Mouse (Mus musculus): ENCODE measurements around the gene Pnkp.
"Not testable (repeated sequence)": the region's sequence is repeated elsewhere in the genome, so short reads cannot be mapped to it uniquely, and the experiment has no call there.

Gene Pnkp

DNA sequence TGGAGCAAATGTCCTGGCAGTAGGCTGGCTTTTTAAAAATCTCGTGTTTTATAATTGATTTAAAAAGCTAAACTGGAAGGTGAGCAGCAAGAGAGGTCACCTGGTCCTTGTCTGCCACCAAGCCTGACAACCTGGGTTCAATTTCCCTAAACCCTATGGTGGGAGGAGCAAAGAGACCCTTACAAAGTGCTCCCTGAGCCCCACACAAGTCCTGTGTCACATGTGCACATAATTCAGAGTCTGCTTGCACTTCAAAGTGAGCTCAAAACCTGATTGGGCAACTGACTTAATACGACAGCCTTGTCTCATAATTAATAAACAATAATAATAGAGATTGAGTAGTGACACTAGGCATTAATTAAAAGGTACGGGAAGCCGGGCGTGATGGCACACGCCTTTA is 13.7 kb downstream of the Pnkp start:
- no peak for DNase-seq

DNA sequence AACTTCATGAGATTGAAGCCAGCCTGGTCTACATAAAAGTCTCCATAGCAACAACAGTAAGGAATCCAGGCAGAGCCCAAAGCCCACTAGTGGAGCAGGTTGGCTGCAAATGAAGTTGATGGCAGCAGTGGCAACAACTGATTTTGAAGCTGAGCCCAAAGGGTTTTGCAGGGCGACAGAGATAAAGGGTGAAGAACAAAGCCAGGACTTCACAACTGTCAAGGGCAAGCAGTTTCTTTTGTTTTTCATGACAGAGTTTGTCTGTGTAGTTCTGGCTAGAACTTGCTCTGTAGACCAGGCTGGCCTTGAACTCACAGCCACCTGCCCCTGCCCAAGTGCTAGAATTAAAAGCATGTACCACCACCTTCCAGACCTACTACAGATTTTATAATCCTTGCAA is 14.2 kb downstream of the Pnkp start:
- no peak for DNase-seq

DNA sequence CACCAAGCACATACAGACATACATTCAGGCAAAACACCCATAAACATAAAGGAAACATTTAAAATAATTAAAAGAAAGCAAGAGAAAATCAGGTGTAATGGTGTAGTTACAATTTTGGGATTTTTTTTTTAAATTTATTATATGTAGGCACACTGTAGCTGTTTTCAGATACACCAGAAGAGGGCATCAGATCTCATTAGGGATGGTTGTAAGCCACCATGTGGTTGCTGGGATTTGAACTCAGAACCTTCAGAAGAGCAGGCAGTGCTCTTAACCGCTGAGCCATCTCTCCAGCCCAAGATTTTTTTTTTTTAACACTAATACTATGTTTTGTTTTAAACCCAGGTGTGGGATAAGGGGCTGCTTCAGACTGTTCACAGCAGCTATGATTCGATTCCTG is 14.8 kb downstream of the Pnkp start:
- DNase-seq = not testable (repeated sequence)

- no peak for DNase-seq
Observed at GRCm38 (mm10) chr7:44877833-44878232, 20.9 kb downstream of the Pnkp start.

GRCm38 (mm10) chr7:44883036-44883435 is 26.1 kb downstream of the Pnkp start:
- no peak for DNase-seq

GRCm38 (mm10) chr7:44884637-44885036 is 27.7 kb downstream of the Pnkp start:
- no peak for DNase-seq

DNA sequence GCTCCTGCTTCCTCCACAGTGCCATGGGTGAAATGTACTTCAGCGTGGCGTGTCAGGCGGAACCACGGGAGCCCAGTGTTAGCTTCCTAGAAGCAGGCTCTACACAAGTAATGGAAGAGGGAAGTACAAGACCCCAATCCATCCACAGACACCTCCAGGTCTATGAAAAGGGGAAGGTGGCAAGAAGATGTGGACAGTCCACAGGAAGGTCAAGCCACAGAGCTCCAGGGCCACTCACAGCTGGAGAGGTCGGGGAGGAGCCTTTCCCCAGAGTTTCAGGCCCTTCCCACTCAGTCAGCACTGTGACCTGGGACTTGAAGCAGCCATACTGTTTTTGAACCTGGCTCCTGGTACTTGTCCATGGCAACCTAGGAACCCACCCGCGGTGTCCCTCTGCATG is 30.0 kb downstream of the Pnkp start:
- DNase-seq = no peak

DNA sequence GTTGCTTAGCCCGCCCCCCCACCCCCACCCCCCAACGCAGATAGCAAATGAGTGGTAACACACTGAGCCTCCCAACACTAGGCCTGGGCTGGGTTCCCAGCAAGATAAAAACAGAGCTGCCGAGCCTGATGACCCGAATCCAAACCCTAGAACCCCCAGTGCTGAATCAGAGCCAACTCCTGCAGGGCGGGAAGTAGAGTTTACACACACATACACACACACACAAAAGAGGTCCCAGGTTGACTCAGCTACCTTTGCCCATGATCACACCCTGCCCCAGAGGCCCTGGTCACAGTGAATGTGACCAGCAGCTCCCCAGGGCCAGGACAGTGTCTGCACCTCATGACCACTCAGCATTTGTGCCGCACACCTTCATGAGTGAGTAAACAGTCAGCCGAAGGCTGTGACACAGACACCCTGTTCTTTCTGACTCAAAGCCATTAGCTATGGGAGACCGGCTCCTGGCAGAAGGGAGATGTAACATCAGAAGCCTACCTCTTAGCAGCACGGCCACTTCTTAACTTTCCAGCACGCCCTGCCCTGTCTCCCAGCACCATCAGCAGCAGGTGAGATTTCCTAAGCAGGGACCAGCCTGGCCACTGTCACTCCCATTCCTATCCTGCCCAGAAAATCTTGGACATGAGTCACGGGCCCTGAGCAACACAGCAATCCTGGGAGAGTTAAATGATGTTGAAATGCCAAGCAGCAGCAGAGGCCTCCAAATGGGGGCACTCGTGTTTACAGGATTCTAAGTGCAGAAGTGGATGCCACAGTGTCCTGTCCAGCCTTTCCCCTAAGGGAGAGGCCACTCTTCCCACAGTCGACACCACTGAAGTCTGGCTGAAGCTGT is 31.5 kb downstream of the Pnkp start:
- no peak for DNase-seq

DNA sequence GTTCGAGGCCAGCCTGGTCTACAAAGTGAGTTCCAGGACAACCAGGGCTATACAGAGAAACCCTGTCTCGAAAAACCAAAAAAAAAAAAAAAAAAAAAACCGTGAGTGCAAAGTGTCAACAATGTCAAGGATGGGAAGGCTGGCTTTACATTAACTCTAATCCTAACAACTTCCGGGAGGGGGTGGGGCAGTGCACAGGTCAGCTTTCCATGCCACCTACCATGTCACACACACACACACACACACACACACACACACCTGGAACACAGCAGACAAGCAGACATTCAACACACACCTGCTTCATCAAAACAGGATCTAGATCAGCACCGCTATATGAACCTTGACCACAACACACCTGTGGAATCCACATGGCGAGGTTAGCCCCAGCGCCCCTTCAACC is 33.2 kb downstream of the Pnkp start:
- DNase-seq = no peak

DNA sequence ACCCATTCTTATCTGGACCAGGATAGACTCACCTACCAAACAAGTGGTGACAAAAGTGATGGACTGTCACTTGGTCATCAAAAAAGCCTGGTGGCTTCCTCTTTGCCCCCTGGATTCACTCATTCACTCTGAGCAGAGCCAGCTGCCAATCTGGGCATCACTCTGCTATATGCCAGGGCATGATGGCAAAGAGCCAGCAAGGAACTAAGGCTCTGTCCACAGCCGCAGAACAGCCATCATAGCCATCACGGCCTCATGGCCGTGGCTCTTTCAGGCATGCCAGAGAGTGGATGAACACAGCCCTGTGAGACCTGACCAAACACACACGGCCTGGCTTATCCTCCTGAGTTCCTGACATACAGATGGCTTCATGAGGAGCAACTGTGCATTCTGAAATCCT is 33.8 kb downstream of the Pnkp start:
- no peak for DNase-seq

DNA sequence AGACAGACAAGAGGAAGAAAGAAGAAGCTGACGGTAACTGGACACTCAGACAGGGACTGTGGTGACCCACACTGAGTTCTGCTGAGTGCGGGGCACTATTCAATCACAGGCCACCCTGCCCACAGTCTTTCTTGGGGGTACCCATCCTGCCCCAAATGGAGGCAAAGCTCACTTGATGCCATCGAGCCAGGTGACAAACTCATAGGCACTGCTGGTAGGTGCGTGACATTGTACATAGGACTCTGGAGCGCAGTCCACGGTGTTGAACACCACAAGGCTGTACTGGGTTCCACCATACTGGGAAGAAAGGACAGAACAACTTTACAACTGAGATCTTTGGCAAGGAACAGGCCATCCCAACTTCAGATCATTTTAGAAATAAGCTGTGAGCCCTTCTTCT is 34.7 kb downstream of the Pnkp start:
- no peak for DNase-seq

DNA sequence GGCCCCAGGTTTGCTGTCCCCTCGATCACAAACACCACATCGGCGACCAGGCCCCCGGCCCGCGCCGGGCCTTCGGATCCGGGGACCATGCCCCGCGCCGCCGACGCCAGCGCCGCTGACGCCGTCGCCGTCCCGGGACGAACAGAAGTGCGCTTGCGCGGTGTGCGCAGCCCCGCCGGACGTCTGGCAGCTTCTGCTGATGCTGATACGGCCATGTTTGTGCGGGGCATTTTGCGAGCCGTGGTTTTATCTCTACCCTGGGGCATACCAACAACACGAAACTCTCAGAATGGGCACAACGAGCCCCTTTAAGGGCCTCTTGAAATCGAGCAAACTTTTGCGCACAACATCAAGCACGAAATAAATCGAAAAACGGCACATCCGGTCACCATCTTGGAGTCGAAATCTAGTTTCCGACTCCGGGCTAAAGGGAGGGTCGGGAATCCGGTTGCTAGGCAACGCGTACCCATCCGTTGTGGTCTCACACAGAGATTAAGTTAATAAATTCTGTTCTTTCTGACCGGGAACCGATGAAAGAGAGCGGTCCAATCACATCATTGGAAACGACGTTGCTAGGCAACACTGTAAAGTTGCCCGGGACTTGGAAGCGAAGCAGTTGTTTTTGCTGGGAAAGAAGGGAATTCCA is 35.5 kb downstream of the Pnkp start, which contains the start of gene Med25:
TSS of gene Med25 (minus strand) at position 437 of the 646 bp plus-strand sequence.
- peak; percentile 88 for DNase-seq

DNA sequence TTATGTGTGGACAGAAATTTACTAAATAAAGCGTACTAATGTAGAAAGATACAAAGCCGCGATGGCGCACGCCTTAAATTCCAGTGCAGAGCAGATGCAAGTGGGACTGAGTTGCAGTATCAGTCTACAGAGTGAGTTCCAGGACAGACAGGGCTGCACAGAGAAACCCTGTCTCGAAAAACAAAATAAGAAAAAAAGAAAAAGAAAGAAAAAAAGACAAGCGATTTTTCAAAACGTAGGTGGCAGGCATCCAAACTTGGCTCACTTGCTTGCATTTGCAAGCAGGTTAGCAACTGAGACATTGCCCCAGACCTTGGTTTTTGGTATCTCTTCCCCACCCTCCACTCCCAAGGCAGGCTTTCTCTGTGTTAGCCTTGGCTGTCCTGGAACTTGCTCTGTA is 36.3 kb downstream of the Pnkp start:
- DNase-seq = peak; percentile 19

- no peak for DNase-seq
Observed at GRCm38 (mm10) chr7:44894175-44894574, 37.2 kb downstream of the Pnkp start.

- no peak for DNase-seq
Observed at GRCm38 (mm10) chr7:44895206-44895592, 38.3 kb downstream of the Pnkp start.

GRCm38 (mm10) chr7:44895593-44896434 is 38.9 kb downstream of the Pnkp start, which contains the start of gene Fuz:
Fuz (plus strand) TSS chr7:44896079.
- DNase-seq = peak; percentile 84

GRCm38 (mm10) chr7:44896499-44896898 is 39.6 kb downstream of the Pnkp start:
- no peak for DNase-seq

DNA sequence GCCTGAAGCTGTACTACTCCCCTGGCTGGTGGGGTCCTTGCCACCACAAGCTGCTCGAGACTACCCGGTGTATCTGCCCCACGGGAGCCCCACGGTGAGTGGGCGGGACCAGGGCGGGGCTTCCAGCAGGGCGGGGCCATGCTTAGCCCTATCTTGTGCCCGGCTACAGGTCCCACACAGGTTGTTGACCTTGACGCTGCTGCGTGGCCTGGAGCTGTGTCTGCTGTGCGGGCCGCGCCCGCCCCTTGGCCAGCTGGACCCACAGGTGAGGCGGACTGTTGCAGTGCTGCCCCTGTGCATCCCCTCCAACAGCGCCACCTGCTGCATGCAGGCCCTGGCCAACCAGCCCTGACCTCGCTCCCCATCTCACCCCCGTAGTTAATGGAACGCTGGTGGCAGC is 41.7 kb downstream of the Pnkp start:
- peak; percentile 48 for DNase-seq

GRCm38 (mm10) chr7:44900632-44901031 is 43.7 kb downstream of the Pnkp start:
- no peak for DNase-seq

DNA sequence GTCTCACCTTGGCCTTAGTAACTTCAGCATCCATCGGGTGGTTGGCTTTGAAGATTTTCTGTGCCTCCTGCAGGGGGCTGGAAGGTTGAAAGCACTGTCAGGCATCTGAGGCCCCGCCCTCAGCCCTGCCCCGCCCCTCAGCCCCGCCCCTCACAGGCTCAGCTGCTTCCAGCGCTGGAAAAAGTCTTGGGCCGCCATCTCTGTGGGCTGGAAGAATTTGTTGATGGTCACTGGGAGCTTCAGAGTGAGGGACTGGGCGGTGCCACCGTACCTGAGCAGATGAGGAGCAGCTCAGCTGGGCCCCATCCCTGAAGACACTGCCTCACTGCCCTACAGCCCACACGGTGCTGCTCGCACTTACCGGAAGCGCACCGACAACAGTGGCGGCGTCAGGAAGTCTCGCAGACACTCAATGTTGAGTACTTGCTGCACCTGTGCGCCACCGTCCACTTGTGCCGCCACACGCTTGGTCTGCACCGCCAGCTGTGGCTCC is 44.3 kb downstream of the Pnkp start:
- DNase-seq = peak; percentile 40

- DNase-seq = no peak
Observed at GRCm38 (mm10) chr7:44905430-44905829, 48.5 kb downstream of the Pnkp start.

- no peak for DNase-seq
Observed at GRCm38 (mm10) chr7:44908706-44909476, 52.0 kb downstream of the Pnkp start.
